Mouse (Mus musculus) heart, embryonic 15.5 days (tissue): ENCODE results near the gene 1700018G05Rik. TPM values are rescaled to one million over a fixed set of nuclear protein-coding genes. Genes with fewer than 3 reads are reported as not detected.
"Not testable (repeated sequence)": the region's sequence is repeated elsewhere in the genome, so short reads cannot be mapped to it uniquely, and the experiment has no call there.

Source experiments
- ATAC-seq: fragments of 200-750 bp; cut with Nextera tagmentation; replicated peaks from 2 replicates; pipeline ENCODE4 v1.8.0; 2017; ENCODE audit warnings: low read depth, moderate TSS enrichment; ENCODE audit not compliant: insufficient number of reproducible peaks, insufficient read depth, low FRiP score
- H3K27ac ChIP-seq: fragments of 300-500 bp; sonication (generic); 2 replicates; pipeline ENCODE4 v1.5.1; 2015; ENCODE audit warnings: mild to moderate bottlenecking, inconsistent platforms
- H3K27me3 ChIP-seq: fragments of 300-500 bp; sonication (generic); 2 replicates; pipeline ENCODE4 v1.6.1; 2015; ENCODE audit warnings: inconsistent platforms
- H3K36me3 ChIP-seq: fragments of 300-500 bp; sonication (generic); 2 replicates; pipeline ENCODE4 v1.6.1; 2015; ENCODE audit warnings: mild to moderate bottlenecking, inconsistent platforms
- H3K4me1 ChIP-seq: fragments of 300-500 bp; sonication (generic); replicated peaks from 2 replicates; pipeline ENCODE4 v1.6.1; 2015; ENCODE audit warnings: inconsistent platforms
- H3K4me2 ChIP-seq: fragments of 300-500 bp; sonication (generic); 2 replicates; pipeline ENCODE4 v1.6.1; 2015; ENCODE audit warnings: inconsistent platforms, mild to moderate bottlenecking, moderate library complexity
- H3K4me3 ChIP-seq: fragments of 300-500 bp; sonication (generic); 2 replicates; pipeline ENCODE4 v1.5.1; 2015; ENCODE audit warnings: mild to moderate bottlenecking, inconsistent platforms
- H3K9ac ChIP-seq: fragments of 300-500 bp; sonication (generic); 2 replicates; pipeline ENCODE4 v1.6.1; 2015; ENCODE audit warnings: mild to moderate bottlenecking, inconsistent platforms
- H3K9me3 ChIP-seq: fragments of 300-500 bp; sonication (generic); replicated peaks from 2 replicates; pipeline ENCODE4 v1.6.1; 2016; ENCODE audit warnings: inconsistent platforms
- WGBS: fragments of 180-500 bp; shearing (Covaris S2); methylation state at CpG from one replicate; pipeline ENCODE4 v1.1.7; 2015; ENCODE audit warnings: mixed read lengths; 5-methylcytosine and 5-hydroxymethylcytosine counted together
- polyA plus RNA-seq: library from polyadenylated mRNA; unstranded; fragments of >200 nt; fragmentation: Nextera tagmentation; extraction: Ambion mirVana; gene quantifications from 2 replicates; pipeline ENCODE4 v1.2.1, GENCODE M21; 2015

The 1700018G05Rik gene
- not detected in 2 replicates for polyA plus RNA-seq

DNA sequence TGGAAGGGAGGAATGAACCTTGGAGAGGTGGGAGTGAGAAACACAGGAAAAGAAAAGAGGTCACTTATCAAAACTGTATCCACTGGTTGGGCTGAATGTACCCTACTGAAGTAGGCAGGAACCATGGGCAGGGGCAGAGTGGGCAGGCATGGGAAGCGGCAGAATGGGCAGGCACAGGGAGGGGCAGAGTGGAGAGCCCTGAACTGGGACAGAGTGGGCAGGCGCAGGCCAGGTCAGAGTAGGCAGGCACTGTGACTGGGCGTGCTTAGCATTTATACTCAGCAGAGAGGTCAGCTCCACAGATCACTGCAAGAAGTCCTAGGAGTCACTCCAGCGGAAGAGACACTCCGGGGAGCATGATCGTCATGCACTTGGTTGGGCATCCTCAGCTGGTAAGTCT, at the start of gene 1700018G05Rik:
Gene 1700018G05Rik (plus strand): TSS at position 301 of the 400 bp plus-strand sequence.
- not testable (repeated sequence) for H3K4me1 ChIP-seq, H3K4me3 ChIP-seq, H3K9me3 ChIP-seq, H3K27ac ChIP-seq, H3K4me2 ChIP-seq, ATAC-seq, H3K27me3 ChIP-seq, H3K36me3 ChIP-seq, H3K9ac ChIP-seq
- WGBS: 74% methylated on average over 6 of the region's 6 CpGs

DNA sequence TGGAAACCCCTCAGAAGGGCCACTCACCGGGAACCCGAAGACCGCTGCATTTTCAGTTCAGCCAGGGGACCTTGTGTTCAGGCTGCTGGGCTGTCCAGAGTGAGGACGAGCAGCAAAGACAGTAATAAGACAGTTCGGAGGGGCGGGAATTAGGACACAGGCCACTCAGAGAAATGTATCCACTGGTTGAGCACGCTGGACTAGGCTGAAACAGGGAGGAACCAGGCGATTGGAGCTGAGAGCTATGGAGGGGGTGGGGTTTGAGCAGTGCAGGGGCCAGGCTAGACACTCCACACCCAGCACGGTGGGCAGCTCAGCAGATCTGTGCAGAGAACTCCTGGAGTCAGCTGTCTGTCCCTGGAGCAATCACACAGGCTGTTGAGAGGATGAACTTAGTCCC, 19.6 kb upstream of the 1700018G05Rik start, which contains the start of the genes Dmrtc1a and 1700011M02Rik:
Gene Dmrtc1a (minus strand): TSS at position 101 of the 400 bp plus-strand sequence.
Gene 1700011M02Rik (plus strand): TSS at position 319 of the 400 bp plus-strand sequence.
- H3K27me3 ChIP-seq, ATAC-seq, H3K27ac ChIP-seq, H3K36me3 ChIP-seq, H3K4me1 ChIP-seq, H3K4me3 ChIP-seq, H3K9ac ChIP-seq, H3K4me2 ChIP-seq, H3K9me3 ChIP-seq: not testable (repeated sequence)
- WGBS: 81% methylated on average over 7 of the region's 9 CpGs

DNA sequence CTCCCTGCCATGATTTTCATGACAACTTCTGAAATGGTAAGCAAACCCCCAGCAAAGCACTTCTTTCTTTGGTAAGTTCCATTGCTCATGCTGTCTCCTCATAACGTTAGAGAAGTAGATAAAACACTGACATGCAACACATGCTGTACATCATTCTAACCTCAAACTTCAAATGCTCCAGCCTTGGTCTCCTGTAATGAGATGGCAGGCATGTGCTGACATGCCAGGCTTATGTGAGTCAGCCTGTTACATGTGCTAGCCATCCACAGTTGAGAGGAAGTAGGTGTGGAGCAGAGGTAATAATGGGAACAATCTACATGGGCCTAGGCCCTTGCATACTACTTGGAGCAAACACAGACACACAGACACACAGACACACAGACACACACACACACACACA, 13.3 kb upstream of the 1700018G05Rik start:
- not testable (repeated sequence) for ATAC-seq

DNA sequence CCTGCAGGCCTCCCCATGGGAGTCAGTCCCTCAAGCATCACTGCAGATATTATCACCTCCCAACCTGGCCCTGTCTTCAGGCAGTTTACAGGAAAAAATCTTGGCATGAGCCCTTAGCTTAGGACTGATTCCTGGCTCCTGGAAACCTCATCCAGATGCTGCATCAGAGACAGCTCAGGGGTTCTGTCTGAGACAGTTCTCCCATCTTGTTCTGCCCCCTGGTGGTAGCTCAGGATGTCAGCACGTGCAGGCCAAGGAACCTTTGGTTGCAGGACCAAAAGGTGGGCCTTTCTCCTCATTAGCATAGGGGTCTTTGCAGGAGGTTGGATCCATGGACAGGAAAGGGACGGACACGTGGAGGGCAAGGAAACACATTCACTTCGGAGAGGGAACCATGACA, 1.5 kb upstream of the 1700018G05Rik start:
- ATAC-seq, H3K9ac ChIP-seq, H3K4me2 ChIP-seq, H3K4me1 ChIP-seq, H3K27ac ChIP-seq, H3K36me3 ChIP-seq, H3K27me3 ChIP-seq, H3K4me3 ChIP-seq, H3K9me3 ChIP-seq: not testable (repeated sequence)
- WGBS: 17% methylated on average over 4 of the region's 4 CpGs

More for the DNA sequence above, 13.3 kb upstream of the 1700018G05Rik start:
- not testable (repeated sequence) for H3K27me3 ChIP-seq, H3K36me3 ChIP-seq, H3K27ac ChIP-seq, H3K9ac ChIP-seq, H3K9me3 ChIP-seq, H3K4me1 ChIP-seq, H3K4me3 ChIP-seq, H3K4me2 ChIP-seq
- 54% methylated on average over 1 of the region's 1 CpGs for WGBS

DNA sequence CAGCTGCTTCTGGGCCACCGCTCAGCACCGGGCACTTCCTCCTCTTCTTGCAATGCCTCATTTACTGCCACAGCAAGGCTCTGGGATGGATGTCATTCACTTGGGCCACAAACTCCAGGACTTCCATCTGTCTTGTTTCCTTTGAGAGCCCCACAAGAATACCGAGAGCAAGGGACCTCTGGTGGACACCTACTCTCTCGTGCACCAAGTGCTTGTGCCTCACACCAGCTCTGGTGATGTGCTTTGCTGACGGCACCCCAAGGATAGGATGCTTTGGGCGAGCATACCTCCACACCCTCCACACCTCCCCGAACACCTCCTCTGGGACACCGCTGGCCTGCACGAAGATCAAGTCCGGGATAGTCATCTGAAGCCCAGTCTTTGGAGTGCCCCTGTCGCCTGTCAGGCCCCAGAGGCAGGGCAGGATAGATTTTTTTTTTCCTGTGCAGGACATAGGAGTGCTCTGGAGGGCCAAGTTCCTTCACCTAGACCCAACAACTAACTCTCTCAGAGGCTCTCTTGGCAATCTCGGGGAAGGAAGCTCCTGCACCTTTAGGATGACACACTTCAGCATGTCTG, 4.9 kb downstream of the 1700018G05Rik start:
- Histone ChIP-seq H3K27me3 (peaks cover 30% of the 10 kb centered on the region), H3K4me3 (peak overlapping the region; percentile 56), H3K9me3 (no peaks in the 10 kb centered on the region), H3K4me1 (0 out of 2 replicates have a peak, but pooled peaks cover 2% of the 10 kb centered on the region), H3K27ac (no peak overlapping the region), H3K9ac (no peak overlapping the region), H3K36me3 (no peaks in the 10 kb centered on the region), H3K4me2 (peak overlapping the region; percentile 85)
- WGBS: 43% methylated on average over 12 of the region's 12 CpGs
- ATAC-seq: no peak

DNA sequence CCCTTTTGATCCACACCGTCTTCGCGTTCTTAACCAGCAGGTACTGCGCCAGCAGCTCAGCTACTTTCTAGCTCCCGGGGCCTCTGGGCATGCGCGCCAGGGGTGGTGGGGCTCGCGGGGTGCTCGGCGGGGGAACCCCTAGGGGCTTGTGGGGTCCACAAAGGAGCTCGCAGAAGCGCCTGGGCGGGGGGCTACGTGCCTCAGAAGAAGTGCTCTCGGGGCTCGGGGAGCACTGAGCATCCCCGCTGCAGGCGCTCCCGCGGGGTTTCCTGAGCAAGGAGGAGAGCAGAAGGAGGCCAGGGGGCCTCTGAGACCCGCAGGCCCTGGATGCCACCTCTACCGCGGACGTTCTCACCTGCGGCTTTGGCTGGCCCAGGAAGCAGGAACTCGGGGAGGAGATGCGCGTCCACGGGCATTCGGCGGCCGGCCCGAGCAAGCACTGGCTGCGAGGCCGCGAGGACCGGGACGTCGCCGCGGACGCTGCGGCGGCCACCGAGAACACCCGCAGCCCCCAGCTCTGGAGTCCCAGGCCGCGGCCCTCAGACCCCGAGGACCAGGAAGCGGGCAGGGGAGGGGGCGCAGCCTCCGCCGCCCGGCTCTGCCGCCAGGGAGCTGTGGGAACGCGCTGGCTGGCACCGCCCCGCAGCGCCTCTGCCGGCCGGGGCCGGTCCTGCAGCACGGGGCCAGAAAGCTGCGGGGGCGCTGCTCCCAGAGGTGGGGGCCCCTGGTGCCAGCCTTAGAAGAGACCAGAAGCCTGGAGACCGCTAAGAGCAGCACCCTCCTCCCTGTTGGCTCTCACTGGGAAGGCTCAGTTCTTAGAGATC, 5.6 kb downstream of the 1700018G05Rik start:
- peak; percentile 35; the same call in 1 of the 2 replicates for ATAC-seq
- H3K27me3 ChIP-seq: peaks cover 30% of the 10 kb centered on the region
- WGBS: 19% methylated on average over 60 of the region's 68 CpGs
- no peaks in the 10 kb centered on the region for H3K36me3 ChIP-seq
- no peak overlapping the region for H3K27ac ChIP-seq
- peak overlapping the region; percentile 85 for H3K4me2 ChIP-seq
- peak overlapping the region; percentile 56 for H3K4me3 ChIP-seq
- no peaks in the 10 kb centered on the region for H3K9me3 ChIP-seq
- peak overlapping the region; percentile 46 for H3K9ac ChIP-seq
- H3K4me1 ChIP-seq: 0 out of 2 replicates have a peak, but pooled peaks cover 2% of the 10 kb centered on the region

DNA sequence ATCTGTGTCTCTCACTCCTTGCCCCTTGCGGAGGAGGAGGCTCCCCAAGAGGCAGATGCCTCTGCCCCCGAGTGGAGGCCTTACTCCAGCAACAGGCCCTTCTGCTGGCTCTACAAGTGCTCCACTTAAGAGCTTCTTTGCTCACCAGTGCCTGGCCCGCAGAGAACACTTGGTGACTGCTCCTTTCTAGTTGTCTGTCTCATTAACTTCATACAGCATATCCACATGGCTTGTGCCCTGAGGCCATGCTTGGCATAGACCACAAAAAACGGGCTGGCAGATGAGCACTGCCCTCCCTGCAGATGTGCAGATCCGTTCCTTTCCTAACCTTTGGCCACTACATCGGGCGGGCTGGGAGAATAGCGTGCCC, 6.2 kb downstream of the 1700018G05Rik start:
- Histone ChIP-seq H3K36me3 (no peaks in the 10 kb centered on the region), H3K27ac (no peak overlapping the region), H3K4me2 (peak overlapping the region; percentile 85), H3K4me1 (0 out of 2 replicates have a peak, but pooled peaks cover 2% of the 10 kb centered on the region), H3K4me3 (peak overlapping the region; percentile 56), H3K9me3 (no peaks in the 10 kb centered on the region), H3K27me3 (peaks cover 30% of the 10 kb centered on the region), H3K9ac (no peak overlapping the region)
- WGBS: 62% methylated on average over 8 of the region's 8 CpGs
- ATAC-seq: no peak

DNA sequence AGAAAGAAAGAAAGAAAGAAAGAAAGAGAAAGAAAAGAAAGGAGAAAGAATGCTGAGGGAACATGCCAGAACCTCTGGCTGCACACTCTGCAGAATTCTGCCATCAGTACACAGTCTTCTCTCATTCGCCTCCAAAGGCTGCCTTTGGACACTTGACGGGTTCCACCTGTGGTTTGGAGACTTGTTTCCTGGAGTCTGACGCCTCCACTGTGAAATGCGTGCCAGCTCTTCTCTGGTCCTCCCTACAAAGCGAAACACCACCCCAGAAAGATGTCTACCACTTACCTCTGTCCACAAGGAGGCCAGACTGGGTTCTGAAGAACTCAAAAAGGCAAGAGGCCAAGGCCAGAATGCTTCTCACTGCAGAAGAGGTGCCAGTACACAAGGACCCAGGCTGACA, 8.6 kb downstream of the 1700018G05Rik start:
- peaks cover 30% of the 10 kb centered on the region for H3K27me3 ChIP-seq
- 49% methylated on average over 5 of the region's 5 CpGs for WGBS
- no peak overlapping the region for H3K27ac ChIP-seq
- H3K9me3 ChIP-seq: no peaks in the 10 kb centered on the region
- no peaks in the 10 kb centered on the region for H3K36me3 ChIP-seq
- H3K9ac ChIP-seq: no peak overlapping the region
- no peak overlapping the region for H3K4me3 ChIP-seq
- H3K4me2 ChIP-seq: no peak overlapping the region
- no peak for ATAC-seq
- 0 out of 2 replicates have a peak, but pooled peaks cover 2% of the 10 kb centered on the region for H3K4me1 ChIP-seq

DNA sequence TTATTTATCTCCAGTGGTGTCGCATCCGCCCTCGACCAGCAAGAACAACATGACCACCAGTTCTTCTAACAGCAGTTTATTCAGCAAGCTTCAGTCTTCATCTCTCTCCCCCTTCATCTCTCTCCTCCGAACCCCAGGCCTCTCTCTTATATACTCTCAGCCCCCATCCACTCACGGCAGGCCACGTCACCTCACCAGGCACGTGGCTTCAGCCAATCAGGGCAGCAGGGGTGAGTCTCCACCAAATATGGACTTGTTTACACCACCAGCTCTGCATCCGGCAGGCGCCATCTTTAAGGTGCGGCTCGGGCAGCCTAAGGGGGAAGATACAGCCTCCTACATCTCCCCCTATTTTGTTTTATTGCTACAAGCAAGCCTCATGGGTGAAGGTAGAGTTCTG, 22.0 kb downstream of the 1700018G05Rik start:
- not testable (repeated sequence) for H3K4me1 ChIP-seq, H3K27me3 ChIP-seq, H3K36me3 ChIP-seq, H3K9me3 ChIP-seq, H3K9ac ChIP-seq, H3K4me2 ChIP-seq, ATAC-seq, H3K4me3 ChIP-seq, H3K27ac ChIP-seq
- WGBS: 83% methylated on average over 11 of the region's 11 CpGs

DNA sequence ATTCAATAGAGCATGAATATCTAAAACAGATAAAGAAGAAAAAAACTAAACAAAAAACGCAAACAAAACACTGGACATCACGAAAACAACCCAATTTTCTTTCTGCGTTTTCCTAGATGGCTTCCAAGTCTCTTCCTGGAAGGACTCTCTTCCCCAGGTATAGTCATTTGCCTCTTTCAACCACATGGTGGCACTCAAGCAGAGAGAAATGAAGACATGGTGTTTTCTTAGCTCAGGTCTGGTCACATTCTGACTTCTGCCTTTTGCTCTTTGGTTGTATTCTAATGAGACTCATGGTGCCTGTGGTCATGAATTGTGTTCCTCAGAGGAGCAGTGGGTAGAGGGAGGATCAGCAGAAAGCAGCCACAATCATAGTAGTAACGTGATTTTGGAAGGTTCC, 30.7 kb downstream of the 1700018G05Rik start:
- 33% methylated on average over 4 of the region's 4 CpGs for WGBS
- no peaks in the 10 kb centered on the region for H3K9me3 ChIP-seq
- no peaks in the 10 kb centered on the region for H3K27me3 ChIP-seq
- no peak for ATAC-seq
- H3K36me3 ChIP-seq: no peaks in the 10 kb centered on the region
- H3K9ac ChIP-seq: no peak overlapping the region
- no peak overlapping the region for H3K27ac ChIP-seq
- H3K4me1 ChIP-seq: no peaks in the 10 kb centered on the region
- H3K4me2 ChIP-seq: no peak overlapping the region
- no peak overlapping the region for H3K4me3 ChIP-seq

DNA sequence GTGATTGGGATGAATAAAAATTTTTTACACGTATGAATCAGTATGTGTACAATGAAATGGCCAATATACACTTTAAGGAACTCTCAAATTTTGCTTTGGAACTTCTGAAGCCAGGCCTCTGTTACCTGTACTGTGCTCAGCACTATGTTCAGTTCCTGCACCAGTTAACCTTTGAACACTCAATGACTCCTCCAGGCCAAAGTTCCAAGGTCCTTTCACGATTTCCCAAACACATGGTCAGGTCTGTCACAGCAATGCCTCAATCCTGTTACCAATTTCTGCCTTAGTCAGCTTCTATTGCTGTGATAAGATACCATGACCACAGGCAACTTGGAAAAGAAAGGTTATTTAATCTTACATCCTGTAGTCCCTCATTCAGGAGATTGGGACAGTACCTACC, 32.4 kb downstream of the 1700018G05Rik start:
- no peak overlapping the region for H3K9ac ChIP-seq
- H3K4me3 ChIP-seq: no peak overlapping the region
- 62% methylated on average over 2 of the region's 2 CpGs for WGBS
- H3K4me2 ChIP-seq: no peak overlapping the region
- no peaks in the 10 kb centered on the region for H3K36me3 ChIP-seq
- no peaks in the 10 kb centered on the region for H3K4me1 ChIP-seq
- no peak overlapping the region for H3K27ac ChIP-seq
- no peak for ATAC-seq
- H3K9me3 ChIP-seq: no peaks in the 10 kb centered on the region
- no peaks in the 10 kb centered on the region for H3K27me3 ChIP-seq
